26 mouse cellular contexts compared by ENCODE assay signal in the genomic region with DNA sequence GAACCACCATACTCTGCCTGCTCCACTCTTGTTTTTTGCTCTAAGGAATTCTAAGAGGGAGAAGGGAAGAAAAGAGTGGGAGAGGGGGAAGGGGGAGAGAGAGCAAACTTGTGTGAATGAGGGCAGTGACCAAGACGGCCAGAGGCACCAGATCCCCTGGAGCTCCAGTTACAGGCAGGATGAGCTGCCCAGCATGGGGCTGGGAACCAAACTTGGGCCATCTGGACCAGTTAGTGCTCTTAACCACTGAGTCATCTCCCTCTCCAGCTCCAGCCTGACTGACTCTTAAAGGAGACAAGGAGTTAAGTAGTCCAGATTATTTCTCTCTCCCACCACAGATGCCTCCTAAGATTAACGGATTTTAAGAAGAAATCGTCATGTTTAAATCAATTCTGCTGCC. TPM values are rescaled to one million over a fixed set of nuclear protein-coding genes. Genes with fewer than 3 reads are reported as not detected.
A peak's percentile ranks its signal among the peaks of the same experiment; 100 is the strongest.
DNase-seq lines count a peak whose midpoint lies in the region; TF ChIP-seq lines count a peak whose summit lies in the region.
"Had no signal": no experiment of that assay in that cellular context is flagged by ENCODE, and none has a peak within 500 bp of the region (broad histone marks: within the 10 kb centered on the region; RNA-seq: fewer than 3 reads in every experiment).

No protein-coding gene starts in this region.

- TF ChIP-seq POLR2A in ES-Bruce4 (IDR thresholded peaks at IDR 0.05; ENCODE audit: insufficient read depth, low read length): no peak
- TF ChIP-seq POLR2A in olfactory bulb, adult 2 months (IDR thresholded peaks at IDR 0.05; ENCODE audit: insufficient read depth, low read depth, low read length): no peak

- H3K9me3 ChIP-seq in ES-Bruce4 (replicated peaks; ENCODE audit: control insufficient read depth, insufficient read depth, low read length, poor library complexity, severe bottlenecking): no peaks in the 10 kb centered on the region
- H3K9me3 ChIP-seq: embryonic facial prominence, embryonic 10.5 days; embryonic facial prominence, embryonic 13.5 days; forebrain, embryonic 12.5 days; forebrain, embryonic 15.5 days; heart, embryonic 10.5 days; heart, embryonic 13.5 days had no signal

- no peaks in the 10 kb centered on the region for H3K36me3 ChIP-seq in ES-Bruce4 (ENCODE audit: control insufficient read depth, insufficient read depth, low read length, poor library complexity, severe bottlenecking)
- H3K36me3 ChIP-seq: heart, embryonic 10.5 days; heart, embryonic 13.5 days had no signal

- H3K4me3 ChIP-seq in ES-Bruce4 (ENCODE audit: low read depth, low read length): no peak overlapping the region
- no peak overlapping the region for H3K4me3 ChIP-seq in olfactory bulb, adult 2 months (ENCODE audit: insufficient read depth, low read depth, low read length)
- H3K4me3 ChIP-seq: embryonic facial prominence, embryonic 10.5 days; embryonic facial prominence, embryonic 13.5 days; erythroblast, embryonic 14.5 days; forebrain, embryonic 12.5 days; forebrain, embryonic 15.5 days; heart, adult 2 months; heart, embryonic 10.5 days; heart, embryonic 13.5 days had no signal

- 64% methylated on average over 3 of the region's 3 CpGs for WGBS in olfactory bulb, adult 2 months

- peaks cover 2% of the 10 kb centered on the region for H3K4me1 ChIP-seq in ES-Bruce4 (ENCODE audit: control insufficient read depth, insufficient read depth, low read length)
- peaks cover 16% of the 10 kb centered on the region for H3K4me1 ChIP-seq in olfactory bulb, adult 2 months (ENCODE audit: control insufficient read depth, insufficient read depth, low read length)

- no peaks in the 10 kb centered on the region for H3K27me3 ChIP-seq in ES-Bruce4 (ENCODE audit: control insufficient read depth, insufficient read depth, low read length, poor library complexity, severe bottlenecking)
- H3K27me3 ChIP-seq: forebrain, embryonic 12.5 days; forebrain, embryonic 15.5 days had no signal

- no peak overlapping the region for H3K27ac ChIP-seq in ES-Bruce4 (ENCODE audit: insufficient read depth, low read length)
- 0 out of 2 replicates have a peak overlapping the region, but pooled peaks have one; percentile 23 for H3K27ac ChIP-seq in olfactory bulb, adult 2 months (ENCODE audit: insufficient read depth, low read depth, low read length)
- H3K27ac ChIP-seq: embryonic facial prominence, embryonic 10.5 days; embryonic facial prominence, embryonic 13.5 days; forebrain, embryonic 12.5 days; forebrain, embryonic 15.5 days; heart, adult 2 months; heart, embryonic 10.5 days; heart, embryonic 13.5 days; hindbrain, embryonic 14.5 days; hindbrain, postnatal 0 days had no signal

- H3K9ac ChIP-seq in ES-Bruce4 (ENCODE audit: low read depth, poor library complexity, severe bottlenecking): no peak overlapping the region
- H3K9ac ChIP-seq: embryonic facial prominence, embryonic 13.5 days; forebrain, embryonic 12.5 days; forebrain, embryonic 15.5 days; heart, embryonic 13.5 days; hindbrain, embryonic 14.5 days had no signal

- TF ChIP-seq EP300 in ES-Bruce4 (IDR thresholded peaks at IDR 0.05; ENCODE audit: insufficient read depth, low read depth, low read length): 0 out of 2 replicates have a peak, but pooled peaks have one; percentile 46

- DNase-seq in cerebellum, postnatal 25 days: peak; percentile 42 to 64
- DNase-seq in cerebellum, postnatal 4 days (ENCODE audit: low spot score in 2 of 2): no peak
- peak; percentile 14 for DNase-seq in Muller cell, postnatal 12 days (ENCODE audit: inconsistent ontology term)
- DNase-seq in gastrocnemius, postnatal 36 days: no peak
- no peak for DNase-seq in urinary bladder, postnatal 10 days (ENCODE audit: low spot score)
- DNase-seq: adrenal gland, adult 2 months; adrenal gland, postnatal 25 days; cerebellum, postnatal 14 days; embryo, embryonic 11 days; gastrocnemius, postnatal 14 days; heart, adult 2 months; heart, postnatal 14 days; heart, postnatal 4 days; kidney, adult 18-20 months; kidney, adult 9 months had no signal

- intact Hi-C loops in gastrocnemius, postnatal 36 days (cut with DNase I): no loop called here

- TF ChIP-seq CTCF in ES-Bruce4 (IDR thresholded peaks at IDR 0.05; ENCODE audit: low read depth, low read length): no peak
- no peak for TF ChIP-seq CTCF in olfactory bulb, adult 2 months (IDR thresholded peaks at IDR 0.05; ENCODE audit: insufficient read depth, low read depth, low read length)

RNA-seq across cellular contexts. Expression of a gene that starts 6.3 kb away (rescaled TPM):
- 20.7 and 20.9 TPM in 2 replicates for polyA plus RNA-seq in ES-Bruce4 (2011; ENCODE audit: insufficient read depth, insufficient read length, low read depth, missing spikeins)
- polyA plus RNA-seq in olfactory bulb, adult 2 months (2012; ENCODE audit: insufficient read depth, insufficient read length, low replicate concordance, missing spikeins): 287 TPM in 1 of 2 replicates, not detected in the other
- total RNA-seq in gastrocnemius, postnatal 36 days (2021): under 1 TPM; 0.49 to 0.84 TPM

Comparison
In these comparisons a context has a peak if more than half of its experiments do, and no peak if none do; other contexts are left out.
1. DNase-seq: peak in cerebellum, postnatal 25 days (2 of 2) and Muller cell, postnatal 12 days (single experiment); none in cerebellum, postnatal 4 days (0 of 2), gastrocnemius, postnatal 36 days (0 of 2) and urinary bladder, postnatal 10 days (single experiment).